Mouse (Mus musculus) spleen, adult 2 months (tissue): ENCODE results near the gene Kansl2. TPM values are rescaled to one million over a fixed set of nuclear protein-coding genes. Genes with fewer than 3 reads are reported as not detected.

Experiments
- DNase-seq, 2 experiments: peaks; one replicate each; pipeline versions ENCODE4 v3.0.0 to v3.0.0-alpha.2; 2012 to 2021; ENCODE audit warnings: low spot score in 2 of 2, low read depth in 1 of 2
- H3K27ac ChIP-seq: fragments of 200-500 bp; 2 replicates; pipeline ENCODE4 v1.5.1; 2012; ENCODE audit warnings: low read length, inconsistent platforms; ENCODE audit not compliant: insufficient read depth
- H3K27me3 ChIP-seq: fragments of 200-500 bp; 2 replicates; pipeline ENCODE4 v1.6.1; 2012; ENCODE audit warnings: mild to moderate bottlenecking, moderate library complexity, low read length, inconsistent platforms; ENCODE audit not compliant: control insufficient read depth, insufficient read depth
- H3K36me3 ChIP-seq: fragments of 200-500 bp; 2 replicates; pipeline ENCODE4 v1.6.1; 2012; ENCODE audit warnings: mild to moderate bottlenecking, low read length, inconsistent platforms; ENCODE audit not compliant: control insufficient read depth, insufficient read depth
- H3K4me1 ChIP-seq: fragments of 200-500 bp; 2 replicates; pipeline ENCODE4 v1.6.1; 2011; ENCODE audit warnings: inconsistent platforms; ENCODE audit not compliant: control insufficient read depth, insufficient read depth, insufficient read length
- H3K4me3 ChIP-seq: fragments of 200-500 bp; 2 replicates; pipeline ENCODE4 v1.5.1; 2011; ENCODE audit warnings: mild to moderate bottlenecking, inconsistent platforms; ENCODE audit not compliant: insufficient read depth, insufficient read length; ENCODE audit errors: extremely low read depth
- CTCF ChIP-seq: fragments of 200-500 bp; IDR thresholded peaks from 2 replicates; pipeline ENCODE4 v1.5.1; 2011; ENCODE audit warnings: mild to moderate bottlenecking, inconsistent platforms; ENCODE audit not compliant: insufficient read depth, insufficient read length, insufficient replicate concordance; ENCODE audit errors: extremely low read depth
- POLR2A ChIP-seq: fragments of 200-500 bp; IDR thresholded peaks from 2 replicates; pipeline ENCODE4 v1.6.1; 2011; ENCODE audit warnings: low read depth, low read length, inconsistent platforms
- WGBS: fragments of 180-500 bp; shearing (Covaris S2); methylation state at CpG from one replicate; pipeline ENCODE4 v1.1.7; 2018; 5-methylcytosine and 5-hydroxymethylcytosine counted together
- polyA plus RNA-seq: library from polyadenylated mRNA; depleted of rRNA; stranded (reverse); fragments of >200 nt; gene quantifications from 2 replicates; pipeline ENCODE4 v1.2.3, GENCODE M21; 2012

Kansl2 gene
- polyA plus RNA-seq, 1 experiment, result 28.9 TPM

DNA sequence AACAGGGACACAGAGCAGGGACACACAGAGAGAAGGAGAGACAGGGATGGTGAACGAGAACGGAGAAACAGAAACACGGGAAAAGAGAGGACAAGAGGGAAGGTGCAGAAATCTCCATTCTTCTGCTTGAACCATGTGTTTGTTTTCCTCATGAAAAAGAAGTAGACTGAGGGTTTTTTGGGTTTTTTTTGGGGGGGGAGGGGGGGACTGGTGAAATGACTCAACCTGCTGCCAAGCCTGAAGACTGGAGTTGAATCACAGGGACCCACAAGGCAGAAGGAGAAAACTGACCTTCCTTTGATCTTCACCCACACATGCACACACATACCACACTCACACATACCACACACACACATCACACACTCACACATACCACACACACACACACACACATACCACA is 30.7 kb downstream of the Kansl2 start:
- Histone ChIP-seq H3K4me3 (no peak overlapping the region), H3K4me1 (no peaks in the 10 kb centered on the region; the same call in 1 of the 2 replicates), H3K27me3 (no peaks in the 10 kb centered on the region), H3K27ac (no peak overlapping the region), H3K36me3 (no peaks in the 10 kb centered on the region)
- no peak for TF ChIP-seq CTCF
- TF ChIP-seq POLR2A, result no peak
- 91% methylated on average over 3 of the region's 3 CpGs for WGBS
- no peak for DNase-seq

DNA sequence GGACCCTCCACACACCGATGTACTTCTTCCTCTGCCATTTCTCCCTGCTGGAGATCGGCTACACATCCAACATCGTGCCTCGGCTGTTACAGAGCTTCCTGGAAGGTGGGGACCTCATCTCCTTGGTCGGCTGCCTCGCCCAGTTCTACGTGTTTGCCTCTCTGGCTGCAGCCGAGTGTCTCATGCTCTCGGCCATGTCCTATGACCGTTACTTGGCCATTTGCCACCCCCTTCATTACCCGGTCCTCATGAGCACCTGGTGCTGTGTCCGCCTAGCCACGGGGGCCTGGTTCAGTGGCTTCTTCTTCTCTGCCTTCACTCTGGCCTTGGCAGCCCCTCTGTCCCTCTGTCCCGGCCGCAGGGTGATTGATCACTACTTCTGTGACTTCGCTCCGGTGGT is 36.4 kb downstream of the Kansl2 start:
- Histone ChIP-seq H3K27me3 (no peaks in the 10 kb centered on the region), H3K36me3 (no peaks in the 10 kb centered on the region), H3K4me1 (no peaks in the 10 kb centered on the region), H3K27ac (no peak overlapping the region), H3K4me3 (no peak overlapping the region)
- 93% methylated on average over 17 of the region's 17 CpGs for WGBS
- DNase-seq, result no peak
- no peak for TF ChIP-seq POLR2A
- TF ChIP-seq CTCF, result no peak

- no peak within 1 kb of the TSS for H3K4me3 ChIP-seq
- no peak within 1 kb of the TSS for H3K27ac ChIP-seq
- TF ChIP-seq POLR2A, result no peak
- no peak for TF ChIP-seq CTCF
- H3K27me3 ChIP-seq, result no peaks in the 10 kb centered on the region
- WGBS, result 80% methylated on average over 4 of the region's 4 CpGs
- H3K4me1 ChIP-seq, result no peaks in the 10 kb centered on the region
- DNase-seq, result no peak
- H3K36me3 ChIP-seq, result no peaks in the 10 kb centered on the region
These were observed 42.0 kb downstream of the Kansl2 start, which contains the start of gene Olfr279 for GRCm38 (mm10) chr15:98492102-98492501. Gene Olfr279, plus strand, starts transcription at chr15:98492402.

DNA sequence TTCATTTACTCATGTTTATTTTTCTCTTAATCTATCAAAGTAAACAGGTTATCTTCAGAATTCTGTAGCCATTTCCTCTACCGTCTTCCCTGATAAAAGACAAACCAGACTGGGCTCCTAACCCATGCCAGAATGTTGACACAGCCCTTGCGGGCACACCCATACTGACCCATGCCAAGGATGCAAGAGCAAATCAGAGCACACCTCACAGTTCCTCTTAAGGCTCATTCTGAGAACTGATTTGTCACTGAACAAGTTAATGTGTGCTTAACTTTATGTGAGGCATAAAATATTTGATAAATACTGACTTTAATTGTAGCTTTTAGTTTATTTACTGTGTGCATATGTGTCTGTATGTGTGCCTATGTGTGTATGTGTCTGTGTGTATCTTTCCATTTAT is 42.7 kb downstream of the Kansl2 start:
- Histone ChIP-seq H3K36me3 (no peaks in the 10 kb centered on the region), H3K27me3 (no peaks in the 10 kb centered on the region), H3K27ac (no peak overlapping the region), H3K4me1 (no peaks in the 10 kb centered on the region), H3K4me3 (no peak overlapping the region)
- no peak for DNase-seq
- 77% methylated on average over 2 of the region's 2 CpGs for WGBS
- TF ChIP-seq CTCF (no peak), POLR2A (no peak)

DNA sequence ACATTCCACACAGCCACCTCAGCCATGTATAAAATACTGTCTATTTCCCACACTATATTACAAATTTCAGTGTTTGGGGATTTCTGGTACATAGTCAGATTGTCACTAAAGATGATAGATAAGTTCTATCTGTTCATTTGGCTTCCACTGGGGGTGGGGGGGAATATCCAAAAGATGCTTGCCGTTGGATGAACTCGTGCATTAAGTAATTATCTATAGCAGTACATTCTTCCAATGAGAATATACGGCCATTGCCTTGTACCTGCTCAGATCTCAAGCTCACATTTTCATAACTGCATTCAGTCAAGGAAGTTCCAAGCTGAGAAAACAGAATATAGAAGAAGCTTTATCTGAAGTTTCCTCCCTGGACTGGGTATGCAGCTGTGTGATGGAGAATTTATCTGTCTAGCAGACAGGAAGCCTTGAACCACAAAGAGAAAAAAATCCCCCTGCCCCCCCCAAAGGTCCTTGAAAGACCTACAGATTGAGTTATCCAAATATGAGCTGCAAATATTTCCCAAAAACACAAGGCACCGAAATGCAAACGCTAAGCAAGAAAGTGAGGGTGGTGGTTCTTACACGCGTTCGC is 47.5 kb downstream of the Kansl2 start:
- Histone ChIP-seq H3K27ac (no peak overlapping the region), H3K4me1 (peaks cover 12% of the 10 kb centered on the region; the same call in 1 of the 2 replicates), H3K27me3 (no peaks in the 10 kb centered on the region), H3K4me3 (no peak overlapping the region), H3K36me3 (no peaks in the 10 kb centered on the region)
- TF ChIP-seq POLR2A (no peak), CTCF (no peak)
- DNase-seq, result no peak
- WGBS, result 48% methylated on average over 8 of the region's 8 CpGs

- Histone ChIP-seq H3K4me3 (peak overlapping the region; percentile 17; the same call in 1 of the 2 replicates), H3K36me3 (no peaks in the 10 kb centered on the region), H3K4me1 (peaks cover 12% of the 10 kb centered on the region; the same call in 1 of the 2 replicates), H3K27ac (peak overlapping the region; percentile 91), H3K27me3 (no peaks in the 10 kb centered on the region)
- WGBS, result 17% methylated on average over 18 of the region's 18 CpGs
- TF ChIP-seq POLR2A (peak; percentile 11; the same call in 1 of the 2 replicates), CTCF (no peak)
- DNase-seq, result peak; percentile 49 to 76
These were observed 49.9 kb downstream of the Kansl2 start for GRCm38 (mm10) chr15:98483907-98484886.
